Mouse (Mus musculus): ENCODE data around the gene Lrrc8c. TPM values are rescaled to one million over a fixed set of nuclear protein-coding genes. Genes with fewer than 3 reads are reported as not detected.

The Lrrc8c gene
- total and polyA plus RNA-seq, 3 experiments: 33.0 to 46.0 TPM; not detected in 1

GRCm38 (mm10) chr5:105619666-105620065 lies 100.5 kb downstream of the Lrrc8c start:
- no peaks in the 10 kb centered on the region for H3K9me3 ChIP-seq (replicated peaks; ENCODE audit: insufficient read depth, low read length)
- H3K79me2 ChIP-seq (ENCODE audit: control insufficient read depth, insufficient read depth, low read length, poor library complexity): no peaks in the 10 kb centered on the region
- H3K27me3 ChIP-seq (ENCODE audit: control insufficient read depth in 1 of 2, insufficient read depth in 2 of 2, low read length in 2 of 2): no peaks in the 10 kb centered on the region
- TF ChIP-seq CTCF (IDR thresholded peaks at IDR 0.05 in 2 of 3, conservative IDR thresholded peaks at IDR 0.05 in 1 of 3; ENCODE audit: control insufficient read depth in 1 of 3, insufficient read depth in 1 of 3, low read depth in 2 of 3, low read length in 3 of 3, poor library complexity in 1 of 3, severe bottlenecking in 1 of 3): peak in 2 of 3 experiments; percentile 33 to 34; a peak in 3 of 6 replicates
- no peak for TF ChIP-seq SMC3 (IDR thresholded peaks at IDR 0.05; ENCODE audit: low read depth, low read length)
- peaks cover 0 to 30% of the 10 kb centered on the region in 2 experiments; a peak in 2 of 4 replicates for H3K36me3 ChIP-seq (ENCODE audit: control insufficient read depth in 1 of 2, insufficient read depth in 2 of 2, low read length in 2 of 2)
- H3K4me3 ChIP-seq (ENCODE audit: control insufficient read depth in 1 of 2, insufficient read depth in 1 of 2, low read depth in 2 of 2, low read length in 2 of 2): no peak overlapping the region
- no peak overlapping the region for H3K9ac ChIP-seq (ENCODE audit: control insufficient read depth, low read depth, low read length, poor library complexity, severe bottlenecking)
- H3K4me1 ChIP-seq (ENCODE audit: control insufficient read depth in 1 of 2, insufficient read depth in 2 of 2, low read length in 2 of 2): peaks cover 17 to 33% of the 10 kb centered on the region in 2 experiments
- DNase-seq (ENCODE audit: low read depth, low spot score): no peak
- H3K27ac ChIP-seq (ENCODE audit: control insufficient read depth, low read depth, low read length): peak overlapping the region; percentile 72; the same call in 1 of the 2 replicates

- peak overlapping the region; percentile 35; the same call in 1 of the 2 replicates for H3K9ac ChIP-seq (ENCODE audit: control insufficient read depth, low read depth, low read length, poor library complexity, severe bottlenecking)
- no peaks in the 10 kb centered on the region for H3K27me3 ChIP-seq (ENCODE audit: control insufficient read depth in 1 of 2, insufficient read depth in 2 of 2, low read length in 2 of 2)
- H3K36me3 ChIP-seq (ENCODE audit: control insufficient read depth in 1 of 2, insufficient read depth in 2 of 2, low read length in 2 of 2): peaks cover 0 to 33% of the 10 kb centered on the region in 2 experiments; a peak in 2 of 4 replicates
- peak; percentile 70 for DNase-seq (ENCODE audit: low read depth, low spot score)
- H3K9me3 ChIP-seq (replicated peaks; ENCODE audit: insufficient read depth, low read length): no peaks in the 10 kb centered on the region
- H3K27ac ChIP-seq (ENCODE audit: control insufficient read depth, low read depth, low read length): peak overlapping the region; percentile 72
- H3K4me1 ChIP-seq (ENCODE audit: control insufficient read depth in 1 of 2, insufficient read depth in 2 of 2, low read length in 2 of 2): peaks cover 17 to 38% of the 10 kb centered on the region in 2 experiments
- no peak for TF ChIP-seq TAL1 (IDR thresholded peaks at IDR 0.05; ENCODE audit: low read length)
- no peak for TF ChIP-seq MEF2A (IDR thresholded peaks at IDR 0.05; ENCODE audit: extremely low read depth, insufficient replicate concordance, low read depth, low read length, poor library complexity, severe bottlenecking)
- TF ChIP-seq CTCF (IDR thresholded peaks at IDR 0.05 in 2 of 3, conservative IDR thresholded peaks at IDR 0.05 in 1 of 3; ENCODE audit: control insufficient read depth in 1 of 3, insufficient read depth in 1 of 3, low read depth in 2 of 3, low read length in 3 of 3, poor library complexity in 1 of 3, severe bottlenecking in 1 of 3): no peak
- peak; percentile 93 for TF ChIP-seq ETS1 (IDR thresholded peaks at IDR 0.05; ENCODE audit: low read depth, low read length)
- no peak for TF ChIP-seq POLR2A (IDR thresholded peaks at IDR 0.05; ENCODE audit: control insufficient read depth in 1 of 2, insufficient read depth in 1 of 2, low read depth in 1 of 2, low read length in 2 of 2, poor library complexity in 1 of 2)
- TF ChIP-seq MAX (IDR thresholded peaks at IDR 0.05; ENCODE audit: low read length): no peak
- no peak for TF ChIP-seq RAD21 (IDR thresholded peaks at IDR 0.05; ENCODE audit: low read depth, low read length)
- TF ChIP-seq ZKSCAN1 (IDR thresholded peaks at IDR 0.05; ENCODE audit: low read depth, low read length): no peak
- TF ChIP-seq MXI1 (IDR thresholded peaks at IDR 0.05; ENCODE audit: low read depth, low read length): peak; percentile 24; the same call in 1 of the 2 replicates
- no peak for TF ChIP-seq GATA1 (IDR thresholded peaks at IDR 0.05; ENCODE audit: low read depth, low read length)
- TF ChIP-seq MYC (IDR thresholded peaks at IDR 0.05; ENCODE audit: low read depth, low read length): no peak
- no peak for TF ChIP-seq GABPA (IDR thresholded peaks at IDR 0.05; ENCODE audit: low read depth, low read length)
- TF ChIP-seq ZMIZ1 (IDR thresholded peaks at IDR 0.05; ENCODE audit: low read depth, low read length): no peak
- no peak overlapping the region for H3K4me3 ChIP-seq (ENCODE audit: control insufficient read depth in 1 of 2, insufficient read depth in 1 of 2, low read depth in 2 of 2, low read length in 2 of 2)
- no peaks in the 10 kb centered on the region for H3K79me2 ChIP-seq (ENCODE audit: control insufficient read depth, insufficient read depth, low read length, poor library complexity)
Measured at GRCm38 (mm10) chr5:105620505-105621116, 101.4 kb downstream of the Lrrc8c start.

Measured in MEL (cell line).